Mouse (Mus musculus) kidney, postnatal 0 days (tissue): ENCODE data around the gene Tex37. TPM values are rescaled to one million over a fixed set of nuclear protein-coding genes. Genes with fewer than 3 reads are reported as not detected.

ENCODE experiments used
- ATAC-seq: fragments of 200-750 bp; cut with Nextera tagmentation; replicated peaks from 2 replicates; pipeline ENCODE4 v1.8.0; 2017; ENCODE audit warnings: low read depth, moderate number of reproducible peaks, moderate TSS enrichment, moderate library complexity; ENCODE audit not compliant: low FRiP score
- DNase-seq: peaks from one replicate; pipeline ENCODE4 v3.0.0-alpha.2; 2016; ENCODE audit warnings: low spot score
- H3K27ac ChIP-seq: fragments of 300-500 bp; sonication (generic); 2 replicates; pipeline ENCODE4 v1.5.1; 2014; ENCODE audit warnings: mild to moderate bottlenecking
- H3K27me3 ChIP-seq: fragments of 300-500 bp; sonication (generic); 2 replicates; pipeline ENCODE4 v1.6.1; 2014; ENCODE audit warnings: low read length, mixed read lengths; ENCODE audit not compliant: insufficient read depth
- H3K36me3 ChIP-seq: fragments of 300-500 bp; sonication (generic); 2 replicates; pipeline ENCODE4 v1.6.1; 2014; ENCODE audit warnings: low read length, mixed read lengths; ENCODE audit not compliant: insufficient read depth
- H3K4me1 ChIP-seq: fragments of 300-500 bp; sonication (generic); replicated peaks from 2 replicates; pipeline ENCODE4 v1.6.1; 2014; ENCODE audit warnings: antibody characterized with exemption, low read length, mixed read lengths; ENCODE audit not compliant: insufficient read depth
- H3K4me2 ChIP-seq: fragments of 300-500 bp; sonication (generic); 2 replicates; pipeline ENCODE4 v1.6.1; 2014; ENCODE audit warnings: mild to moderate bottlenecking, low read length, moderate library complexity, mixed read lengths
- H3K4me3 ChIP-seq: fragments of 300-500 bp; sonication (generic); replicated peaks from 2 replicates; pipeline ENCODE4 v1.5.1; 2014; ENCODE audit warnings: low read depth, low read length
- H3K9ac ChIP-seq: fragments of 300-500 bp; sonication (generic); 2 replicates; pipeline ENCODE4 v1.6.1; 2014; ENCODE audit warnings: low read depth, low read length
- H3K9me3 ChIP-seq: fragments of 300-500 bp; sonication (generic); replicated peaks from 2 replicates; pipeline ENCODE4 v1.6.1; 2016; ENCODE audit warnings: low read length, inconsistent platforms, mixed read lengths
- CTCF ChIP-seq: IDR thresholded peaks from 2 replicates; pipeline ENCODE4 v1.5.1; 2016; ENCODE audit warnings: antibody characterized with exemption, low read depth, mild to moderate bottlenecking, moderate library complexity
- WGBS: fragments of 180-500 bp; shearing (Covaris S2); extraction: QIAGEN DNeasy Blood & Tissue Kit; methylation state at CpG from one replicate; pipeline ENCODE4 v1.1.7; 2014; 5-methylcytosine and 5-hydroxymethylcytosine counted together
- polyA plus RNA-seq: library from polyadenylated mRNA; unstranded; fragments of >200 nt; fragmentation: Nextera tagmentation; extraction: Ambion mirVana; gene quantifications from 2 replicates; pipeline ENCODE4 v1.2.1, GENCODE M21; 2015

Gene Tex37
- polyA plus RNA-seq, result not detected in 2 replicates

GRCm38 (mm10) chr6:70918827-70919226 is at the start of gene Tex37:
Gene Tex37, minus strand, starts transcription at chr6:70918927.
- Histone ChIP-seq H3K27ac (no peak within 1 kb of the TSS), H3K27me3 (no peaks in the 10 kb centered on the region), H3K4me3 (no peak within 1 kb of the TSS), H3K4me1 (0 out of 2 replicates have a peak, but pooled peaks cover 4% of the 10 kb centered on the region), H3K9me3 (no peaks in the 10 kb centered on the region), H3K9ac (no peak within 1 kb of the TSS), H3K36me3 (no peaks in the 10 kb centered on the region), H3K4me2 (no peak within 1 kb of the TSS)
- WGBS, result 93% methylated on average over 3 of the region's 3 CpGs
- no peak for TF ChIP-seq CTCF
- DNase-seq (no peak), ATAC-seq (no peak)

GRCm38 (mm10) chr6:70968291-70968690 is 49.6 kb upstream of the Tex37 start:
- Histone ChIP-seq H3K4me1 (peaks cover 6% of the 10 kb centered on the region; the same call in 1 of the 2 replicates), H3K27ac (no peak overlapping the region), H3K9me3 (no peaks in the 10 kb centered on the region), H3K9ac (no peak overlapping the region), H3K27me3 (no peaks in the 10 kb centered on the region), H3K4me2 (no peak overlapping the region), H3K4me3 (no peak overlapping the region), H3K36me3 (no peaks in the 10 kb centered on the region)
- ATAC-seq (no peak), DNase-seq (no peak)
- whole genome bisulfite sequencing, result 55% methylated on average over 4 of the region's 4 CpGs
- TF ChIP-seq CTCF, result no peak

DNA sequence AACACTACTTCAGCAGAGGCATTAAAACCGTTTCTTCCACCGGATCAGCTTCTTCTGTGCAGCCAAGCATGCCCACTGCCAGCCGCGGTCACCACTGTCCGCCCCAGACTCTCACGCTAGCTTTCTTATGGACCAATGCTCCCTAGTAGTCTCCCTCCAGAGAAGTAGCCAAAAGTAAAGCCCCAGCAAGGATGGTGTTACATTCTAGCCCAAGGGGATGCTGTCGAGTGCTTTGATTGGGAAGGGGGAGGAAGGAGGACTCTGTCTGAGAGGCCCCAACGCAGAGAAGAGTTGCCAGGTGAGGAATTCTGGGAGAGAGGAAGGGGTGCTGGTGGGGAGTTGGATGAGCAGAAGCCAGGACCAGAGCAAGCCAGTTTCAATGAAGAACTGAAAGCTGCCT is 48.7 kb upstream of the Tex37 start:
- Histone ChIP-seq H3K27me3 (no peaks in the 10 kb centered on the region), H3K27ac (no peak overlapping the region), H3K4me1 (peaks cover 6% of the 10 kb centered on the region; the same call in 1 of the 2 replicates), H3K36me3 (no peaks in the 10 kb centered on the region), H3K9ac (no peak overlapping the region), H3K9me3 (no peaks in the 10 kb centered on the region), H3K4me2 (peak overlapping the region; percentile 51), H3K4me3 (no peak overlapping the region; the same call in 1 of the 2 replicates)
- ATAC-seq (peak; percentile 64; the same call in 1 of the 2 replicates), DNase-seq (peak; percentile 58)
- TF ChIP-seq CTCF, result no peak
- WGBS, result under 1% methylated on average over 8 of the region's 8 CpGs

GRCm38 (mm10) chr6:70965694-70966093 is 47.0 kb upstream of the Tex37 start:
- no peak overlapping the region for H3K9ac ChIP-seq
- no peaks in the 10 kb centered on the region for H3K27me3 ChIP-seq
- no peak for ATAC-seq
- no peak overlapping the region for H3K27ac ChIP-seq
- H3K9me3 ChIP-seq, result no peaks in the 10 kb centered on the region
- H3K4me1 ChIP-seq, result peaks cover 6% of the 10 kb centered on the region; the same call in 1 of the 2 replicates
- no peaks in the 10 kb centered on the region for H3K36me3 ChIP-seq
- no peak for DNase-seq
- TF ChIP-seq CTCF, result no peak
- no peak overlapping the region for H3K4me3 ChIP-seq
- WGBS, result 48% methylated on average over 7 of the region's 7 CpGs
- H3K4me2 ChIP-seq, result no peak overlapping the region

DNA sequence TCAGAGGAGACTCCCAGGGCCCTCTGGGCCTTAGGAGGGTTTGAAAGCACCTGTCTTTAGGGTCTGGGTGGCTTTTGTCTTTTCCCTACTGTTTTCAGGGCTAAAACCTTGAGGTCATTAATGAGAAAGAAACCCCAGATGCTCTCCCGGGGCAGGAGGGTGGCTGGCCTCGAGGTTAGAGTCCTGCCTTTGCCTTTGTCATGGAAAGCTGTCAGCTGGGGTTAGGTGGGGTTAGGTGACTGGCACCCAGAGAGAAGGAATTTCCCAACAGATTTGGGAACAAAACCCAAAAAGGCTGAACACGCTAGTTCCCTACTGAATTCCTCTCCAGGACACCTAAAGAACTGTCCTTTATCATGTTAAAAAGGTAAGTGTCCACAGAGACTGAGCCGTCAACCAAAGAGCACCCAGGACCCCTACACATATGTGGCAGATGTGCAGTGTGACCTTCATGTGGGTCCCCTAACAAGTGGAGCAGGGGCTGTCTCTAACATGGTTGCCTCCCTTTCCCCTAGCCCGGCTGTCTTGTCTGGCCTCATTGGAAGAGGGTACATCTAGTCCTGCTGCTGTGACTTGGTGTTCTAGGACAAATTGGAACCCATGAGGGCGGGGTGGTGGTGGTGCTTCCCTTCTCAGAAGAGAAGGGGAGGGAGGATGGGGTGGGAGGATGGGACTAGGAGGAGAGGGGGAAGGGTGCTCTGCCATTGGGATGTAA is 45.5 kb upstream of the Tex37 start:
- H3K36me3 ChIP-seq, result no peaks in the 10 kb centered on the region
- 55% methylated on average over 6 of the region's 6 CpGs for WGBS
- no peak overlapping the region for H3K9ac ChIP-seq
- peaks cover 8% of the 10 kb centered on the region; the same call in 1 of the 2 replicates for H3K27me3 ChIP-seq
- H3K27ac ChIP-seq, result no peak overlapping the region
- no peak overlapping the region for H3K4me2 ChIP-seq
- no peak for TF ChIP-seq CTCF
- ATAC-seq (no peak), DNase-seq (no peak)
- H3K4me1 ChIP-seq, result peaks cover 6% of the 10 kb centered on the region; the same call in 1 of the 2 replicates
- H3K4me3 ChIP-seq, result no peak overlapping the region
- no peaks in the 10 kb centered on the region for H3K9me3 ChIP-seq

GRCm38 (mm10) chr6:70957341-70957940 is 38.7 kb upstream of the Tex37 start:
- Histone ChIP-seq H3K36me3 (no peaks in the 10 kb centered on the region), H3K9ac (no peak overlapping the region), H3K9me3 (no peaks in the 10 kb centered on the region), H3K27ac (no peak overlapping the region), H3K4me1 (0 out of 2 replicates have a peak, but pooled peaks cover 6% of the 10 kb centered on the region), H3K4me2 (peak overlapping the region; percentile 74; the same call in 1 of the 2 replicates), H3K27me3 (peaks cover 56% of the 10 kb centered on the region), H3K4me3 (peak overlapping the region; percentile 42; the same call in 1 of the 2 replicates)
- 11% methylated on average over 7 of the region's 7 CpGs for WGBS
- ATAC-seq (no peak), DNase-seq (no peak)
- TF ChIP-seq CTCF, result no peak
